Mouse (Mus musculus) stomach, embryonic 15.5 days (tissue): ENCODE data around the gene Rnf11. TPM values are rescaled to one million over a fixed set of nuclear protein-coding genes. Genes with fewer than 3 reads are reported as not detected.
A peak's percentile ranks its signal among the peaks of the same experiment; 100 is the strongest.

ENCODE experiments used
- ATAC-seq: fragments of 200-750 bp; cut with Nextera tagmentation; 2 replicates; pipeline ENCODE4 v1.8.0; 2017; ENCODE audit warnings: low read depth, moderate number of reproducible peaks, moderate TSS enrichment; ENCODE audit not compliant: insufficient read depth, low FRiP score
- H3K27ac ChIP-seq: fragments of 300-500 bp; sonication (generic); 2 replicates; pipeline ENCODE4 v1.5.1; 2015; ENCODE audit warnings: mild to moderate bottlenecking, inconsistent platforms
- H3K27me3 ChIP-seq: fragments of 300-500 bp; sonication (generic); replicated peaks from 2 replicates; pipeline ENCODE4 v1.6.1; 2015; ENCODE audit warnings: inconsistent platforms
- H3K36me3 ChIP-seq: fragments of 300-500 bp; sonication (generic); 2 replicates; pipeline ENCODE4 v1.6.1; 2015; ENCODE audit warnings: inconsistent platforms
- H3K4me1 ChIP-seq: fragments of 300-500 bp; sonication (generic); 2 replicates; pipeline ENCODE4 v1.6.1; 2015; ENCODE audit warnings: inconsistent platforms
- H3K4me2 ChIP-seq: fragments of 300-500 bp; sonication (generic); 2 replicates; pipeline ENCODE4 v1.6.1; 2015; ENCODE audit warnings: mild to moderate bottlenecking, inconsistent platforms
- H3K4me3 ChIP-seq: fragments of 300-500 bp; sonication (generic); replicated peaks from 2 replicates; pipeline ENCODE4 v1.5.1; 2015; ENCODE audit warnings: inconsistent platforms
- H3K9ac ChIP-seq: fragments of 300-500 bp; sonication (generic); 2 replicates; pipeline ENCODE4 v1.6.1; 2015; ENCODE audit warnings: inconsistent platforms
- H3K9me3 ChIP-seq: fragments of 300-500 bp; sonication (generic); 2 replicates; pipeline ENCODE4 v1.6.1; 2016; ENCODE audit warnings: inconsistent platforms
- WGBS: fragments of 180-500 bp; shearing (Covaris S2); methylation state at CpG from one replicate; pipeline ENCODE4 v1.1.7; 2015; 5-methylcytosine and 5-hydroxymethylcytosine counted together
- polyA plus RNA-seq: library from polyadenylated mRNA; unstranded; fragments of >200 nt; fragmentation: Nextera tagmentation; extraction: Ambion mirVana; gene quantifications from 2 replicates; pipeline ENCODE4 v1.2.1, GENCODE M21; 2015

The Rnf11 gene
- polyA plus RNA-seq, 1 experiment from 2014 or later = 37.0 TPM

GRCm38 (mm10) chr4:109423438-109423837 lies 61.1 kb downstream of the Rnf11 start:
- Histone ChIP-seq H3K9ac (no peak overlapping the region), H3K36me3 (no peaks in the 10 kb centered on the region), H3K27ac (no peak overlapping the region), H3K9me3 (no peaks in the 10 kb centered on the region), H3K27me3 (no peaks in the 10 kb centered on the region), H3K4me1 (no peaks in the 10 kb centered on the region), H3K4me2 (no peak overlapping the region), H3K4me3 (no peak overlapping the region)
- ATAC-seq = no peak
- WGBS = 67% methylated on average over 2 of the region's 2 CpGs

- no peaks in the 10 kb centered on the region for H3K27me3 ChIP-seq
- no peak overlapping the region for H3K4me2 ChIP-seq
- H3K4me3 ChIP-seq = no peak overlapping the region
- H3K36me3 ChIP-seq = no peaks in the 10 kb centered on the region
- H3K9ac ChIP-seq = no peak overlapping the region
- no peak for ATAC-seq
- H3K4me1 ChIP-seq = no peaks in the 10 kb centered on the region
- H3K9me3 ChIP-seq = no peaks in the 10 kb centered on the region
- H3K27ac ChIP-seq = no peak overlapping the region
- WGBS = 81% methylated on average over 6 of the region's 6 CpGs
Measured at GRCm38 (mm10) chr4:109422436-109422835, 62.1 kb downstream of the Rnf11 start.

DNA sequence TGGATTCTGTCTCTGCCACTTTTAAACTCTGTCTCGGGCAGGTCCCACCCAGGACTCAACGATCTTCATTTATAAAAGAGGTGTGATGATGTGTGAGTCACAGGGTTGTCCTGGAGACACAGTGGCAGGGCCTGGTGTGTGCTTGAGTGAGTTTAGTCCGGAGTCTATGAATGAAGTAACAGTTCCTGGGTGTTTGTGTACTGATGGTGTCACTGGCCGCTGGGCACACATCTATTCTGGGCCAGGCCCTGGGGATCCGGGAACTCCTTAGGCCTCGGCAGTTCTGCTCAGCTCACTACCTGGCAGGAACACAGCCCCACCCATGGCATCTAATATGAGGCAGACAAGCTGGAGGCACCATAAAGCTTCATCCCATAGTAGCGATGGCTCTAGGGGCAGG lies 62.9 kb downstream of the Rnf11 start:
- Histone ChIP-seq H3K4me1 (no peaks in the 10 kb centered on the region), H3K27me3 (no peaks in the 10 kb centered on the region), H3K4me3 (no peak overlapping the region), H3K9ac (no peak overlapping the region), H3K27ac (no peak overlapping the region), H3K36me3 (no peaks in the 10 kb centered on the region), H3K9me3 (no peaks in the 10 kb centered on the region), H3K4me2 (no peak overlapping the region)
- ATAC-seq = peak; percentile 51
- 76% methylated on average over 7 of the region's 7 CpGs for WGBS

- no peak overlapping the region for H3K4me3 ChIP-seq
- no peaks in the 10 kb centered on the region for H3K36me3 ChIP-seq
- no peaks in the 10 kb centered on the region for H3K27me3 ChIP-seq
- no peak overlapping the region for H3K27ac ChIP-seq
- peak; percentile 36; the same call in 1 of the 2 replicates for ATAC-seq
- H3K9me3 ChIP-seq = no peaks in the 10 kb centered on the region
- no peak overlapping the region for H3K9ac ChIP-seq
- no peak overlapping the region for H3K4me2 ChIP-seq
- WGBS = 70% methylated on average over 8 of the region's 8 CpGs
- no peaks in the 10 kb centered on the region for H3K4me1 ChIP-seq
Measured at GRCm38 (mm10) chr4:109420138-109420795, 64.3 kb downstream of the Rnf11 start.

DNA sequence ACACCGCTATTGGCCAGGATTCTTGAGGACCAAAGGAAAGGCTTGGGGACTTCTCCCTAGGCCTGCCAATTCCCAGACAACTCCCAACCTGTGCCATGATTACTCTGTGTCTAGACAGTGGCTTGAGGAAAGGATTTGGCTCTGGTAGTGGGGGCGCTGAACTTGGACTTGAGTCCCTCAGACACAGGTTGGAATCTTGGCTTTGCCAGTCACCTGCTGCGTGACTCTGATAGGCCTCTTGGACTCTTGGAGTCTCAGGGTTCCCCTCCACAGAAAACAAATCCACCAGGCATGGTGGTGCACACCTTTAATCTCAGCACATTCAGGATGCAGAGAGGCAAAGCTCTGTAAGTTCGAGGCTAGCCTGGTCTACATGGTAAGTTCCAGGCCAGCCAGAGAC lies 65.0 kb downstream of the Rnf11 start:
- 90% methylated on average over 4 of the region's 4 CpGs for WGBS
- Histone ChIP-seq H3K9ac (no peak overlapping the region), H3K27me3 (no peaks in the 10 kb centered on the region), H3K36me3 (no peaks in the 10 kb centered on the region), H3K27ac (no peak overlapping the region), H3K9me3 (no peaks in the 10 kb centered on the region), H3K4me1 (no peaks in the 10 kb centered on the region), H3K4me3 (no peak overlapping the region), H3K4me2 (no peak overlapping the region)
- no peak for ATAC-seq

GRCm38 (mm10) chr4:109419017-109419416 lies 65.5 kb downstream of the Rnf11 start:
- H3K27ac ChIP-seq = no peak overlapping the region
- no peaks in the 10 kb centered on the region for H3K27me3 ChIP-seq
- no peak for ATAC-seq
- no peak overlapping the region for H3K9ac ChIP-seq
- H3K36me3 ChIP-seq = no peaks in the 10 kb centered on the region
- no peaks in the 10 kb centered on the region for H3K4me1 ChIP-seq
- 28% methylated on average over 3 of the region's 3 CpGs for WGBS
- no peak overlapping the region for H3K4me2 ChIP-seq
- H3K4me3 ChIP-seq = no peak overlapping the region
- H3K9me3 ChIP-seq = no peaks in the 10 kb centered on the region

- ATAC-seq = no peak
- Histone ChIP-seq H3K27me3 (no peaks in the 10 kb centered on the region), H3K9me3 (no peaks in the 10 kb centered on the region), H3K4me2 (no peak overlapping the region), H3K9ac (no peak overlapping the region), H3K36me3 (no peaks in the 10 kb centered on the region), H3K4me3 (no peak overlapping the region), H3K27ac (no peak overlapping the region), H3K4me1 (no peaks in the 10 kb centered on the region)
- WGBS = 66% methylated on average over 1 of the region's 1 CpGs
Measured at GRCm38 (mm10) chr4:109417998-109418397, 66.5 kb downstream of the Rnf11 start.

DNA sequence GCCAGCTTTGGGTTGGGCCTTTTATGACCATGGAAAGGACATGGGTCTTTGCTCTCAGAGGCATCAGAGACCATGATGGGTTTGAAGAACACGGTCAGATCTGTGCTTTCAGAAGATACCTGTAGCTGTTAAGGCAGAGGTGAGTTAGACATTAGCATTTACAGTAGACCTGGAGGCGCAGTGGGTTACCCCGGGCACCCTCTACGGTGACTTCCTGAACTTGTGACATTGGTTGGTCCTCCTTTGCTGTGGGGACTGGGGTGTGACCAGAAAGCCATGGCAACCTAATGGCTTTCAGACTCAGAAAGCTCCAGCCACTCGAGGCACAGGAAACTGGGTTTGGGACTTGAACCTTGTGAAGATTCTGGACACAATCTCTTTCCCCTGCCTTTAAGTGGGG lies 72.3 kb downstream of the Rnf11 start:
- no peak overlapping the region for H3K4me2 ChIP-seq
- peaks cover 5% of the 10 kb centered on the region; the same call in 1 of the 2 replicates for H3K4me1 ChIP-seq
- H3K4me3 ChIP-seq = no peak overlapping the region
- H3K36me3 ChIP-seq = no peaks in the 10 kb centered on the region
- WGBS = 86% methylated on average over 5 of the region's 5 CpGs
- ATAC-seq = no peak
- H3K27me3 ChIP-seq = no peaks in the 10 kb centered on the region
- no peak overlapping the region for H3K9ac ChIP-seq
- H3K27ac ChIP-seq = no peak overlapping the region
- no peaks in the 10 kb centered on the region for H3K9me3 ChIP-seq

DNA sequence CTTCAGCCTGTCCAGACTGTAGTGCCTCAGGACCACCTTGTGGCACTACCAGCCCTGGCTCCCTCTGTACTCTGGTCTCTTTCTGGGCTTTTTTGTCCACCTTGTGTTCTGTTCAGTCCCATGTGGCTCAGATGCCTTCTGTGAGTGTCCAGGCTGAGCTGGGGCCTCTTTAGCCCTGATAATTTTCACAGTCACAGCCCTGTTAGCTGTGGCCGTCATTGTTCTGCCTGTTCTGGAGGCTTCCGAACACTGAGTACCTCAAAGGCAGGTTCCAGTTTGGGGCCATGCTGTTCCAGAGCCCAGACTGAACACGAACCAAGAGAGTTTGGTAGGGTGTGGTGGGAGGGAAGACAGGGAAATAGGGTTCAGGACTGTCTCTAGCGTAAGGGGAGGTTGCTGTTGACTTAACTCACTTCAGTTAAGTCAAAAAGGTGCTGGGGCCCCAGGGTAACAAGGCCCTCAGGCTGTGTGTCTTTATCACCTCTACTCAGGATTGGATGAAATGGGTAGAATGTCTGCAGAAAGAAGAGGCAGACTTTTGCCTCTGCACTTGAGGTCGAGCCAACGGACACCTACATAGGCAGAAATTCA lies 73.1 kb downstream of the Rnf11 start:
- H3K4me3 ChIP-seq = no peak overlapping the region
- no peak overlapping the region for H3K9ac ChIP-seq
- H3K36me3 ChIP-seq = no peaks in the 10 kb centered on the region

DNA sequence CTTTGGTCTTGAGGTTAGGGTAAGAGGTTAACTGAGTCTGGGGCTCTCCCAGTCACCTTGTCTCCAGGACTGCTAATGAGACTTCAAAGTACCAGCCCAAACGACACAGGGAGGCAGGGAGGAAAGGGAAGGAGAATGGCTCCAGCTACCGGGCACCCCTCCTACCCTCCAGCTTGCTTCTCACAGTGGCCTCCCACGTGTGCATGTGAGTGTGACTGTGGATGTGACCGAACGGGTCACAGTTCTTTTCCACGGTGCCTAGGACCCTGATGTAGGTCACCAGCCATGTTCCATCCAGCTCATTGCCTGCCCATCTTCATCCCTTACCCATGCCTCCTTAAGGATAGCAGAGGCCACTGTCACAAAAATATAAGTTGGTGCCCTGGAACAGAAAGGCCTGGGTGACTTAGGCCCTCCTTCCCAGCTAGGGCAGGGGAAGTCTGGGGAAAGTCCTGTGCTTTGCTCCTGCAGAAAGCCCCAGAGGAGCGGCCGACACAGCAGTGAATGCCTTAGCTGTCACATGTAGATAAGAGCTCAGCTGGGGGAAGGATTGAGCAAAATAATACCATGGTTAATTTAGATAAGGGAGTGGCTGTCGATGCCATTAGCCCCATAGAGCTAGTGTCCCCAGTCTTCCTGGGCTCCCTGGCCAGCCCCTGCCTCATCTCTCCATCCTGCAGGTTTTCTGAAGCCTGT lies 73.7 kb downstream of the Rnf11 start:
- peak; percentile 74 for ATAC-seq
- 61% methylated on average over 9 of the region's 9 CpGs for WGBS
- Histone ChIP-seq H3K9me3 (no peaks in the 10 kb centered on the region), H3K36me3 (no peaks in the 10 kb centered on the region), H3K4me1 (peaks cover 5% of the 10 kb centered on the region), H3K9ac (no peak overlapping the region), H3K27ac (peak overlapping the region; percentile 31; the same call in 1 of the 2 replicates), H3K27me3 (no peaks in the 10 kb centered on the region), H3K4me3 (no peak overlapping the region), H3K4me2 (no peak overlapping the region)

More for the DNA sequence above, 73.1 kb downstream of the Rnf11 start:
- 70% methylated on average over 6 of the region's 6 CpGs for WGBS
- no peaks in the 10 kb centered on the region for H3K9me3 ChIP-seq
- no peak overlapping the region for H3K4me2 ChIP-seq
- H3K27ac ChIP-seq = peak overlapping the region; percentile 31; the same call in 1 of the 2 replicates
- peak; percentile 16; the same call in 1 of the 2 replicates for ATAC-seq
- peaks cover 5% of the 10 kb centered on the region; the same call in 1 of the 2 replicates for H3K4me1 ChIP-seq
- H3K27me3 ChIP-seq = no peaks in the 10 kb centered on the region

DNA sequence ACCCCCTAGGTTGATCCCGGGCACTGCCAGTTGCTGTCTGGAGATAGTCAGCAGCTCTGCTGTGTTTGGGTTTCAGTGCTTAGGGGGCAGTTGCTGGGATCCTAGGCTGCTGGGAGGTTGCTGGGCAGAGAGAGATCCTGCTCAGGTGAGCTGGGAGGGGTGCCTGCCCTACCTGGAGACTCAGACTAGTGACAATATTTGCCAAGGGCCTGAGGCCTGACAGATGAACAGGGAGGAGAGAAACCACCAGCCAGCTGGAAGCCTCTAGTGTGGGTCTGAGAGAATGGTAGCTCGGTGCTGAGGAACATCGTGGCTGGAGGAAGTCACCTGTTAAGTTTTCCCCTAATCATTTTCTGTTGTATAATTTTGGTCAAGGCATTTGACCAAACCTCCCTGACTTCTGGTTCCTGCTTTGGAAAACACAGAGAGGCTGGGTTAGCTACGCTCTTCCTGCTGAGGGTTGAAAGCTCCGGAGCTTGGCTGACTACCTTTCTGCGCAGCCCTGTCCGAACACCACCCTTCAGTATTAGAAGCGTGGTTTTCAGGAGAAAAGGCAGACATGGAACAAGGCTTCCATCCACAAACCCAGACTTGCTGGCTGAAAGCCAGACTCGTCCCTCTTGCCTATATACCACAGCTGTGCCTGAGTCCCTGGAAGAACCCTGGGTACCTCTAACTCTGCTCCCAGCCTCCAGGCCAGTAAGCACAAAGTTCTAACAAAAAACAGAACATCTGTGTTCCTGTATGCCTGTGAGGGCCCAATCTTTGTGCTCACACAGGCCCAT lies 76.6 kb downstream of the Rnf11 start:
- whole genome bisulfite sequencing = 60% methylated on average over 9 of the region's 9 CpGs
- H3K36me3 ChIP-seq = no peaks in the 10 kb centered on the region
- peak overlapping the region; percentile 74 for H3K27ac ChIP-seq
- H3K4me1 ChIP-seq = peaks cover 11% of the 10 kb centered on the region
- H3K4me2 ChIP-seq = peak overlapping the region; percentile 94
- no peaks in the 10 kb centered on the region for H3K9me3 ChIP-seq
- no peaks in the 10 kb centered on the region for H3K27me3 ChIP-seq
- peak overlapping the region; percentile 66 for H3K4me3 ChIP-seq
- ATAC-seq = no peak
- H3K9ac ChIP-seq = no peak overlapping the region
